Mouse (Mus musculus): Measurements from ENCODE around the gene Cntnap5b. TPM values are rescaled to one million over a fixed set of nuclear protein-coding genes. Genes with fewer than 3 reads are reported as not detected.

Gene Cntnap5b
- total and polyA plus RNA-seq, 3 experiments = not detected

DNA sequence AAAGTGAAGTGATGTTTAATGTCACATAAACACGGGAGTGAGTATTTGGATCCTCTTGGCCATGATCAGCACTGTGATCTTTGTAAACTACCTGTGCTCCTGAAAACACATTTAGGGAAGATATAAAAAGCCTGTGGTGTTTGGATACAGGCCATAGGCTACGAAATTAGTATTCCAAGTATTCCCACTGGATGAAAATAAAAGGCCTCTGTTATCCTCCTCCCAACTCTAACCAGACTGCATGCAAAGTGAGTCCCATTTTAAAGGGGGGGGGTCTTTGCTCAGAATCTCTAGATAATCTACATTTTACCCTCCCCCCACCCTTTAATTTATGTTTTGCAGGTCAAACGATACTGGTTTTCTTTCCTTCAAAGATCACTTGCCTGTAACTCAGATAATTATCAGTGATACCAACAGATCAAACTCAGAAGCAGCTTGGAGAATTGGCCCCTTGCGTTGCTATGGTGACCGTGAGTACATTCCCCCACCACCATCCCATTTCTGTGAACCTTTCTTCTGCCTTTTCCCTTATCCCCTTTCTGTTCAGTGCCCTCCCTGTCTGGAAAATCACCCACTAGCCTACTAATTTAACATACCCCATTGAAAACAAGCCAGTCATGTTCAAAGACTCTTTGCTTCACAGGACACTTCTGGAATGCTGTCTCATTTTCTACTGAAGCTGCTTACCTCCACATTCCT lies 597.0 kb downstream of the Cntnap5b start:
- Histone ChIP-seq H3K4me1 (ENCODE audit: control insufficient read depth in 1 of 2, insufficient read depth in 2 of 2) (no peaks in the 10 kb centered on the region), H3K9me3 (replicated peaks; ENCODE audit: low read length) (peaks cover 28% of the 10 kb centered on the region), H3K27ac (ENCODE audit: insufficient read depth, low read depth) (no peak overlapping the region), H3K4me2 (ENCODE audit: insufficient read depth, low read depth, poor library complexity, severe bottlenecking) (no peak overlapping the region), H3K9ac (ENCODE audit: insufficient read depth, low read depth) (no peak overlapping the region), H3K36me3 (replicated peaks in 1 of 2; ENCODE audit: control insufficient read depth in 1 of 2, insufficient read depth in 1 of 2, low read length in 1 of 2) (no peaks in the 10 kb centered on the region), H3K4me3 (replicated peaks in 1 of 3; ENCODE audit: low read depth in 2 of 3, low read length in 2 of 3, poor library complexity in 1 of 3) (no peak overlapping the region), H3K27me3 (replicated peaks) (no peaks in the 10 kb centered on the region), H3K79me2 (replicated peaks; ENCODE audit: control insufficient read depth, extremely low read depth, insufficient read depth, poor library complexity, severe bottlenecking) (no peaks in the 10 kb centered on the region)
- dilution Hi-C loops (cut with MboI; ENCODE audit: extremely low pct_ligation_motif_present, extremely low pct_unique_long_range_greater_than_20kb, low sequenced_read_pairs) (no loop called here), in situ Hi-C loops (cut with MboI; ENCODE audit: low pct_ligation_motif_present, low pct_unique_long_range_greater_than_20kb, low sequenced_read_pairs) (no loop called here)
- TF ChIP-seq E2F4 (IDR thresholded peaks at IDR 0.05; ENCODE audit: insufficient replicate concordance, low read depth, low read length) = no peak
- TF ChIP-seq NELFE (IDR thresholded peaks at IDR 0.05; ENCODE audit: low read depth, low read length) = no peak
- no peak for DNase-seq (ENCODE audit: extremely low read depth)

DNA sequence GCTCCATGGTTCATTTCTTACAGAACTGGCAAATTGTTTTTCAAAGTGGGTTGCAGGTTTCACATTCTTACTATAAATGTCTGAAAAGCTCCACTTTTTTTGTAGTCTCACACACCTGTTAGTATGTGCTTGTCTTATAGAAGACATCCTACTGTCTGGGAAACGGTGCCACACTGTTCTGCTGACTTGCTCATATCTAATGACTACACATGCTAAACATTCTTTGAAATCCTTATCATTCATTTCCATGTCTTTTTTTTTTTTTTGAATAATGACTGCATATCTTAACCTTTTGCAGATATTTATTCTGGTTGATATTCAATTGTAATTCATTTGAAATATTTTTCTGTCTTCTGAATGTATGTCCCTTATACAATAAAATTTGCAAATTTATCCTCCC lies 613.7 kb downstream of the Cntnap5b start:
- Histone ChIP-seq H3K4me2 (ENCODE audit: insufficient read depth, low read depth, poor library complexity, severe bottlenecking) (no peak overlapping the region), H3K9ac (ENCODE audit: insufficient read depth, low read depth) (no peak overlapping the region), H3K4me1 (ENCODE audit: control insufficient read depth in 1 of 2, insufficient read depth in 2 of 2) (no peaks in the 10 kb centered on the region), H3K27me3 (replicated peaks) (no peaks in the 10 kb centered on the region), H3K36me3 (replicated peaks in 1 of 2; ENCODE audit: control insufficient read depth in 1 of 2, insufficient read depth in 1 of 2, low read length in 1 of 2) (no peaks in the 10 kb centered on the region), H3K9me3 (replicated peaks; ENCODE audit: low read length) (peaks cover 25% of the 10 kb centered on the region), H3K27ac (ENCODE audit: insufficient read depth, low read depth) (no peak overlapping the region), H3K4me3 (replicated peaks in 1 of 3; ENCODE audit: low read depth in 2 of 3, low read length in 2 of 3, poor library complexity in 1 of 3) (no peak overlapping the region), H3K79me2 (replicated peaks; ENCODE audit: control insufficient read depth, extremely low read depth, insufficient read depth, poor library complexity, severe bottlenecking) (no peaks in the 10 kb centered on the region)
- dilution Hi-C loops (cut with MboI; ENCODE audit: extremely low pct_ligation_motif_present, extremely low pct_unique_long_range_greater_than_20kb, low sequenced_read_pairs) (no loop called here), in situ Hi-C loops (cut with MboI; ENCODE audit: low pct_ligation_motif_present, low pct_unique_long_range_greater_than_20kb, low sequenced_read_pairs) (no loop called here)
- DNase-seq (ENCODE audit: extremely low read depth) = no peak
- no peak for TF ChIP-seq GABPA (IDR thresholded peaks at IDR 0.05; ENCODE audit: insufficient replicate concordance, low read depth, low read length)
- no peak for TF ChIP-seq BHLHE40 (IDR thresholded peaks at IDR 0.05; ENCODE audit: low read depth, low read length)
- no peak for TF ChIP-seq RAD21 (IDR thresholded peaks at IDR 0.05; ENCODE audit: low read depth, low read length)
- TF ChIP-seq CHD2 (IDR thresholded peaks at IDR 0.05; ENCODE audit: low read length) = no peak
- TF ChIP-seq UBTF (IDR thresholded peaks at IDR 0.05; ENCODE audit: low read depth, low read length) = no peak
- TF ChIP-seq ZC3H11A (IDR thresholded peaks at IDR 0.05; ENCODE audit: low read depth, low read length) = no peak
- TF ChIP-seq PAX5 (IDR thresholded peaks at IDR 0.05; ENCODE audit: low read length) = no peak
- TF ChIP-seq POLR2A (IDR thresholded peaks at IDR 0.05; ENCODE audit: low read depth, low read length) = no peak
- no peak for TF ChIP-seq ZKSCAN1 (IDR thresholded peaks at IDR 0.05; ENCODE audit: borderline replicate concordance, low read depth, low read length)
- TF ChIP-seq MXI1 (IDR thresholded peaks at IDR 0.05; ENCODE audit: low read depth, low read length) = no peak
- TF ChIP-seq ZMIZ1 (IDR thresholded peaks at IDR 0.05; ENCODE audit: low read depth, low read length) = no peak
- no peak for TF ChIP-seq E2F4 (IDR thresholded peaks at IDR 0.05; ENCODE audit: insufficient replicate concordance, low read depth, low read length)
- TF ChIP-seq SMC3 (IDR thresholded peaks at IDR 0.05; ENCODE audit: low read depth, low read length) = no peak
- TF ChIP-seq HCFC1 (IDR thresholded peaks at IDR 0.05; ENCODE audit: low read depth, low read length) = no peak
- no peak for TF ChIP-seq MAX (IDR thresholded peaks at IDR 0.05; ENCODE audit: low read length)
- no peak for TF ChIP-seq NELFE (IDR thresholded peaks at IDR 0.05; ENCODE audit: low read depth, low read length)
- TF ChIP-seq IRF4 (IDR thresholded peaks at IDR 0.05; ENCODE audit: low read depth, low read length) = no peak
- TF ChIP-seq JUN (IDR thresholded peaks at IDR 0.05; ENCODE audit: insufficient read depth, low read depth, low read length) = no peak
- no peak for TF ChIP-seq MAFK (IDR thresholded peaks at IDR 0.05; ENCODE audit: insufficient replicate concordance, low read length)
